8 mouse cellular contexts compared by ENCODE assay signal in genomic region chr11:116624131-116624832, GRCm38 (mm10). TPM values are rescaled to one million over a fixed set of nuclear protein-coding genes. Genes with fewer than 3 reads are reported as not detected.
DNase-seq lines count a peak whose midpoint lies in the region; ATAC-seq lines count a peak whose summit lies in the region.

No protein-coding gene starts in this region.

- no peaks in the 10 kb centered on the region for H3K9me3 ChIP-seq in intestine, embryonic 14.5 days (ENCODE audit: control insufficient read depth, low read length)
- no peaks in the 10 kb centered on the region for H3K9me3 ChIP-seq in neural tube, embryonic 13.5 days

- H3K4me2 ChIP-seq in intestine, embryonic 14.5 days (ENCODE audit: low read length): peak overlapping the region; percentile 83
- H3K4me2 ChIP-seq in neural tube, embryonic 13.5 days: peak overlapping the region; percentile 64

- 14% methylated on average over 41 of the region's 42 CpGs for WGBS in intestine, embryonic 14.5 days
- WGBS in neural tube, embryonic 13.5 days: 12% methylated on average over 42 of the region's 42 CpGs

- no peaks in the 10 kb centered on the region for H3K36me3 ChIP-seq in intestine, embryonic 14.5 days (ENCODE audit: control insufficient read depth, insufficient read depth, low read length)
- no peaks in the 10 kb centered on the region for H3K36me3 ChIP-seq in neural tube, embryonic 13.5 days

- peaks cover 38% of the 10 kb centered on the region for H3K4me1 ChIP-seq in intestine, embryonic 14.5 days (replicated peaks; ENCODE audit: control insufficient read depth, insufficient read depth, low read length)
- peaks cover 41% of the 10 kb centered on the region for H3K4me1 ChIP-seq in neural tube, embryonic 13.5 days (replicated peaks)

- ATAC-seq in intestine, embryonic 14.5 days (replicated peaks; ENCODE audit: low FRiP score, low TSS enrichment, low read depth): peak; percentile 71
- peak; percentile 15; the same call in 1 of the 2 replicates for ATAC-seq in neural tube, embryonic 13.5 days (ENCODE audit: low read depth)

- peak; percentile 69 to 73 for DNase-seq in cerebellum, postnatal 10 days
- no peak for DNase-seq in cerebellum, postnatal 4 days (ENCODE audit: low spot score in 2 of 2)
- peak; percentile 83 for DNase-seq in c-Kit-negative CD71-positive TER-119-positive erythroid progenitor cells, embryonic 14.5 days (ENCODE audit: low read depth, low spot score)
- DNase-seq in gastrocnemius, postnatal 25 days: peak; percentile 81
- DNase-seq in intestine, embryonic 14.5 days (ENCODE audit: low spot score): peak; percentile 96
- DNase-seq in lung, adult 18-20 months: peak; percentile 89
- DNase-seq in thymus, postnatal 10 days (ENCODE audit: low spot score in 2 of 2): peak; percentile 58 to 83

- peak overlapping the region; percentile 51 for H3K9ac ChIP-seq in intestine, embryonic 14.5 days (ENCODE audit: low read length)
- peak overlapping the region; percentile 68 for H3K9ac ChIP-seq in neural tube, embryonic 13.5 days

- H3K4me3 ChIP-seq in intestine, embryonic 14.5 days (ENCODE audit: low read depth, low read length): peak overlapping the region; percentile 60
- peak overlapping the region; percentile 49 for H3K4me3 ChIP-seq in neural tube, embryonic 13.5 days

- H3K27ac ChIP-seq in intestine, embryonic 14.5 days (ENCODE audit: low read depth): no peak overlapping the region
- H3K27ac ChIP-seq in neural tube, embryonic 13.5 days (replicated peaks): no peak overlapping the region

- no peaks in the 10 kb centered on the region for H3K27me3 ChIP-seq in intestine, embryonic 14.5 days (replicated peaks; ENCODE audit: control insufficient read depth, insufficient read depth, low read length)
- H3K27me3 ChIP-seq in neural tube, embryonic 13.5 days: peaks cover 29% of the 10 kb centered on the region

RNA-seq across cellular contexts. Expression of gene Rhbdf2, which starts 2.5 kb away (rescaled TPM):
- total RNA-seq in gastrocnemius, postnatal 25 days (2021): 1 to 10 TPM; 6.3 to 7.5 TPM
- polyA plus RNA-seq in intestine, embryonic 14.5 days (2014; fragmentation: Nextera tagmentation; extraction: Ambion mirVana): 5.7 and 5.9 TPM in 2 replicates
- 3.7 TPM in 2 replicates for polyA plus RNA-seq in neural tube, embryonic 13.5 days (2015; fragmentation: Nextera tagmentation; extraction: Ambion mirVana)

RNA-seq across cellular contexts. Expression of gene Prcd, which starts 29.1 kb away (rescaled TPM):
- under 1 TPM in 1 of 2 experiments, not detected in 1; 0.35 TPM for total RNA-seq in gastrocnemius, postnatal 25 days (2021)
- 0.75 and 1.8 TPM in 2 replicates for polyA plus RNA-seq in intestine, embryonic 14.5 days (2014; fragmentation: Nextera tagmentation; extraction: Ambion mirVana)
- polyA plus RNA-seq in neural tube, embryonic 13.5 days (2015; fragmentation: Nextera tagmentation; extraction: Ambion mirVana): 1.9 and 2.3 TPM in 2 replicates

RNA-seq across cellular contexts. Expression of gene Cygb, which starts 29.8 kb away (rescaled TPM):
- 10 to 100 TPM in 1 of 2 experiments, 1 to 10 TPM in 1; 7.5 to 14.7 TPM for total RNA-seq in gastrocnemius, postnatal 25 days (2021)
- polyA plus RNA-seq in intestine, embryonic 14.5 days (2014; fragmentation: Nextera tagmentation; extraction: Ambion mirVana): 14.5 and 16.4 TPM in 2 replicates
- 16.1 and 17.2 TPM in 2 replicates for polyA plus RNA-seq in neural tube, embryonic 13.5 days (2015; fragmentation: Nextera tagmentation; extraction: Ambion mirVana)

RNA-seq across cellular contexts. Expression of gene Aanat, which starts 38.0 kb away (rescaled TPM):
- not detected for total RNA-seq in gastrocnemius, postnatal 25 days (2021)
- not detected in 2 replicates for polyA plus RNA-seq in intestine, embryonic 14.5 days (2014; fragmentation: Nextera tagmentation; extraction: Ambion mirVana)
- 0.18 TPM in 1 of 2 replicates, not detected in the other for polyA plus RNA-seq in neural tube, embryonic 13.5 days (2015; fragmentation: Nextera tagmentation; extraction: Ambion mirVana)

RNA-seq across cellular contexts. Expression of gene Ube2o, which starts 43.0 kb away (rescaled TPM):
- 10 to 100 TPM; 17.9 to 20.4 TPM for total RNA-seq in gastrocnemius, postnatal 25 days (2021)
- 9.7 and 9.8 TPM in 2 replicates for polyA plus RNA-seq in intestine, embryonic 14.5 days (2014; fragmentation: Nextera tagmentation; extraction: Ambion mirVana)
- 20.1 and 24.6 TPM in 2 replicates for polyA plus RNA-seq in neural tube, embryonic 13.5 days (2015; fragmentation: Nextera tagmentation; extraction: Ambion mirVana)

Comparison
In these comparisons a context has a peak if more than half of its experiments do, and no peak if none do; other contexts are left out.
1. DNase-seq: peak in cerebellum, postnatal 10 days (2 of 2), c-Kit-negative CD71-positive TER-119-positive erythroid progenitor cells, embryonic 14.5 days (single experiment), gastrocnemius, postnatal 25 days (single experiment), intestine, embryonic 14.5 days (single experiment), lung, adult 18-20 months (2 of 2) and thymus, postnatal 10 days (2 of 2); none in cerebellum, postnatal 4 days (0 of 2).